In genomic region chr9:22188025-22188611, GRCm38 (mm10) we compare ENCODE assay signal across 9 mouse cellular contexts. TPM values are rescaled to one million over a fixed set of nuclear protein-coding genes. Genes with fewer than 3 reads are reported as not detected.
DNase-seq lines count a peak whose midpoint lies in the region; ATAC-seq and TF ChIP-seq lines count a peak whose summit lies in the region.
"Had no signal": no experiment of that assay in that cellular context is flagged by ENCODE, and none has a peak within 500 bp of the region (broad histone marks: within the 10 kb centered on the region; RNA-seq: fewer than 3 reads in every experiment).

Gene Zfp872, plus strand, starts transcription at chr9:22188090.

- ATAC-seq in frontal cortex, adult (ENCODE audit: low TSS enrichment), result peak; percentile 87
- ATAC-seq in granulocyte monocyte progenitor cell, adult 5-6 weeks (replicated peaks; ENCODE audit: poor library complexity, severe bottlenecking), result peak; percentile 30
- peak; percentile 73 for ATAC-seq in intestine, embryonic 16.5 days

- H3K27me3 ChIP-seq in intestine, embryonic 16.5 days (replicated peaks; ENCODE audit: control insufficient read depth, insufficient read depth, low read length), result 0 out of 2 replicates have a peak, but pooled peaks cover 2% of the 10 kb centered on the region

- H3K36me3 ChIP-seq in intestine, embryonic 16.5 days (ENCODE audit: control insufficient read depth, insufficient read depth, low read length), result no peaks in the 10 kb centered on the region

- no peak within 1 kb of the TSS for H3K27ac ChIP-seq in cortical plate, adult 2 months (ENCODE audit: insufficient read depth, low read length)
- H3K27ac ChIP-seq in intestine, embryonic 16.5 days (ENCODE audit: low read length), result no peak within 1 kb of the TSS

- H3K9ac ChIP-seq in intestine, embryonic 16.5 days (ENCODE audit: low read depth, low read length), result peak within 1 kb of the TSS; percentile 60

- 14% methylated on average over 43 of the region's 43 CpGs for WGBS in intestine, embryonic 16.5 days

- peak within 1 kb of the TSS; percentile 27; the same call in 1 of the 2 replicates for H3K4me3 ChIP-seq in cortical plate, adult 2 months (ENCODE audit: insufficient read depth, low read length)
- H3K4me3 ChIP-seq in intestine, embryonic 16.5 days (ENCODE audit: low read length), result peak within 1 kb of the TSS; percentile 46

- H3K4me1 ChIP-seq in cortical plate, adult 2 months (ENCODE audit: control insufficient read depth, insufficient read depth, low read length), result no peaks in the 10 kb centered on the region
- H3K4me1 ChIP-seq in intestine, embryonic 16.5 days (ENCODE audit: control insufficient read depth, insufficient read depth, low read length), result no peaks in the 10 kb centered on the region; the same call in 1 of the 2 replicates

- no peak for TF ChIP-seq CTCF in cortical plate, adult 2 months (IDR thresholded peaks at IDR 0.05; ENCODE audit: extremely low read depth, insufficient read depth, low read length)

- DNase-seq in frontal cortex, postnatal 25 days (ENCODE audit: low spot score in 2 of 2), result no peak
- peak; percentile 31 for DNase-seq in liver
- DNase-seq in neural tube, embryonic 10.5 days (ENCODE audit: extremely low spot score, low spot score), result peak; percentile 55
- peak; percentile 81 for DNase-seq in testis, postnatal 14 days (ENCODE audit: low spot score)

- peak within 1 kb of the TSS; percentile 74 for H3K4me2 ChIP-seq in intestine, embryonic 16.5 days (ENCODE audit: low read depth, low read length)

- no peak for TF ChIP-seq POLR2A in cortical plate, adult 2 months (IDR thresholded peaks at IDR 0.05; ENCODE audit: extremely low read depth, insufficient read depth, low read length)

- 0 out of 2 replicates have a peak, but pooled peaks cover 12% of the 10 kb centered on the region for H3K9me3 ChIP-seq in intestine, embryonic 16.5 days (ENCODE audit: control insufficient read depth, low read length)

RNA-seq across cellular contexts. Expression of gene Zfp872, which starts in this region (rescaled TPM):
- 0.04 and 0.08 TPM in 2 replicates for polyA plus RNA-seq in cortical plate, adult 2 months (2012; rRNA removed)
- not detected in 2 replicates for total RNA-seq in granulocyte monocyte progenitor cell, adult 5-6 weeks (2014; fragmentation: Nextera tagmentation)
- not detected in 2 replicates for total RNA-seq in granulocyte monocyte progenitor cell, adult 5-6 weeks (2017)
- polyA plus RNA-seq in intestine, embryonic 16.5 days (2015; fragmentation: Nextera tagmentation; extraction: Ambion mirVana), result 0.58 and 0.65 TPM in 2 replicates
- polyA plus RNA-seq: large intestine, adult 2 months had no signal

Comparison
In these comparisons a context has a peak if more than half of its experiments do, and no peak if none do; other contexts are left out.
1. Peak in ATAC-seq in granulocyte monocyte progenitor cell, adult 5-6 weeks; RNA of the gene not detected or under 1 TPM.
2. Peak in ATAC-seq, H3K4me3 ChIP-seq, H3K9ac ChIP-seq and H3K4me2 ChIP-seq in intestine, embryonic 16.5 days; RNA of the gene not detected or under 1 TPM.
3. ATAC-seq: peak in every context shown above with its lines; median percentile 87 in frontal cortex, adult; 73 in intestine, embryonic 16.5 days; 30 in granulocyte monocyte progenitor cell, adult 5-6 weeks.
4. DNase-seq: peak in liver (single experiment), neural tube, embryonic 10.5 days (single experiment) and testis, postnatal 14 days (single experiment); none in frontal cortex, postnatal 25 days (0 of 2).